Mouse (Mus musculus): ENCODE results near the gene Klf15. TPM values are rescaled to one million over a fixed set of nuclear protein-coding genes. Genes with fewer than 3 reads are reported as not detected.

Gene Klf15
- 26.1 and 28.4 TPM in 2 replicates for polyA plus RNA-seq (2012; rRNA removed)

GRCm38 (mm10) chr6:90462181-90462706 lies at the start of gene Klf15:
Gene Klf15 (plus strand): TSS chr6:90462576.
- TF ChIP-seq POLR2A (IDR thresholded peaks at IDR 0.05; ENCODE audit: borderline replicate concordance, insufficient read depth, low read length) (peak; percentile 44; the same call in 1 of the 2 replicates), CTCF (IDR thresholded peaks at IDR 0.05; ENCODE audit: borderline replicate concordance, insufficient read depth, low read depth, low read length) (no peak)
- 1% methylated on average over 58 of the region's 70 CpGs for WGBS
- DNase-seq = peak; percentile 84 to 89
- H3K27me3 ChIP-seq (ENCODE audit: control insufficient read depth, insufficient read depth, low read length) = no peaks in the 10 kb centered on the region
- H3K4me1 ChIP-seq (ENCODE audit: control insufficient read depth, insufficient read depth, low read length) = no peaks in the 10 kb centered on the region; the same call in 1 of the 2 replicates
- H3K27ac ChIP-seq (ENCODE audit: insufficient read depth, low read length) = peak within 1 kb of the TSS; percentile 63; the same call in 1 of the 2 replicates
- peak within 1 kb of the TSS; percentile 70 for H3K4me3 ChIP-seq (replicated peaks; ENCODE audit: insufficient read depth, low read depth, low read length)

- Histone ChIP-seq H3K27me3 (ENCODE audit: control insufficient read depth, insufficient read depth, low read length) (no peaks in the 10 kb centered on the region), H3K4me3 (replicated peaks; ENCODE audit: insufficient read depth, low read depth, low read length) (no peak overlapping the region), H3K4me1 (ENCODE audit: control insufficient read depth, insufficient read depth, low read length) (no peaks in the 10 kb centered on the region), H3K27ac (ENCODE audit: insufficient read depth, low read length) (no peak overlapping the region)
- DNase-seq = peak; percentile 75 to 76
- WGBS = 11% methylated on average over 14 of the region's 14 CpGs
- peak; percentile 82 for TF ChIP-seq CTCF (IDR thresholded peaks at IDR 0.05; ENCODE audit: borderline replicate concordance, insufficient read depth, low read depth, low read length)
- no peak for TF ChIP-seq POLR2A (IDR thresholded peaks at IDR 0.05; ENCODE audit: borderline replicate concordance, insufficient read depth, low read length)
Measured at GRCm38 (mm10) chr6:90422565-90422964, 39.8 kb upstream of the Klf15 start.

- Histone ChIP-seq H3K4me3 (replicated peaks; ENCODE audit: insufficient read depth, low read depth, low read length) (no peak overlapping the region), H3K27me3 (ENCODE audit: control insufficient read depth, insufficient read depth, low read length) (no peaks in the 10 kb centered on the region), H3K4me1 (ENCODE audit: control insufficient read depth, insufficient read depth, low read length) (no peaks in the 10 kb centered on the region), H3K27ac (ENCODE audit: insufficient read depth, low read length) (no peak overlapping the region)
- 86% methylated on average over 3 of the region's 3 CpGs for WGBS
- TF ChIP-seq POLR2A (IDR thresholded peaks at IDR 0.05; ENCODE audit: borderline replicate concordance, insufficient read depth, low read length) = no peak
- TF ChIP-seq CTCF (IDR thresholded peaks at IDR 0.05; ENCODE audit: borderline replicate concordance, insufficient read depth, low read depth, low read length) = no peak
- DNase-seq = no peak
Measured at GRCm38 (mm10) chr6:90425361-90425760, 37.0 kb upstream of the Klf15 start.

GRCm38 (mm10) chr6:90426003-90426402 lies 36.4 kb upstream of the Klf15 start:
- H3K4me1 ChIP-seq (ENCODE audit: control insufficient read depth, insufficient read depth, low read length) = no peaks in the 10 kb centered on the region
- TF ChIP-seq POLR2A (IDR thresholded peaks at IDR 0.05; ENCODE audit: borderline replicate concordance, insufficient read depth, low read length) (no peak), CTCF (IDR thresholded peaks at IDR 0.05; ENCODE audit: borderline replicate concordance, insufficient read depth, low read depth, low read length) (no peak)
- 93% methylated on average over 4 of the region's 4 CpGs for WGBS
- H3K27me3 ChIP-seq (ENCODE audit: control insufficient read depth, insufficient read depth, low read length) = no peaks in the 10 kb centered on the region
- no peak overlapping the region for H3K4me3 ChIP-seq (replicated peaks; ENCODE audit: insufficient read depth, low read depth, low read length)
- no peak overlapping the region for H3K27ac ChIP-seq (ENCODE audit: insufficient read depth, low read length)
- DNase-seq = no peak

GRCm38 (mm10) chr6:90428380-90428974 lies 33.9 kb upstream of the Klf15 start, which contains the start of gene Cfap100:
Gene Cfap100 (minus strand): TSS chr6:90428797.
- Histone ChIP-seq H3K27ac (ENCODE audit: insufficient read depth, low read length) (no peak within 1 kb of the TSS), H3K4me1 (ENCODE audit: control insufficient read depth, insufficient read depth, low read length) (no peaks in the 10 kb centered on the region), H3K27me3 (ENCODE audit: control insufficient read depth, insufficient read depth, low read length) (no peaks in the 10 kb centered on the region), H3K4me3 (replicated peaks; ENCODE audit: insufficient read depth, low read depth, low read length) (peak within 1 kb of the TSS; percentile 59)
- no peak for TF ChIP-seq POLR2A (IDR thresholded peaks at IDR 0.05; ENCODE audit: borderline replicate concordance, insufficient read depth, low read length)
- TF ChIP-seq CTCF (IDR thresholded peaks at IDR 0.05; ENCODE audit: borderline replicate concordance, insufficient read depth, low read depth, low read length) = peak; percentile 69
- 1% methylated on average over 31 of the region's 31 CpGs for WGBS
- peak; percentile 69 to 75 for DNase-seq

GRCm38 (mm10) chr6:90429911-90430310 lies 32.5 kb upstream of the Klf15 start:
- Histone ChIP-seq H3K4me3 (replicated peaks; ENCODE audit: insufficient read depth, low read depth, low read length) (no peak overlapping the region), H3K4me1 (ENCODE audit: control insufficient read depth, insufficient read depth, low read length) (no peaks in the 10 kb centered on the region), H3K27ac (ENCODE audit: insufficient read depth, low read length) (no peak overlapping the region), H3K27me3 (ENCODE audit: control insufficient read depth, insufficient read depth, low read length) (no peaks in the 10 kb centered on the region)
- DNase-seq = no peak
- TF ChIP-seq CTCF (IDR thresholded peaks at IDR 0.05; ENCODE audit: borderline replicate concordance, insufficient read depth, low read depth, low read length) = no peak
- TF ChIP-seq POLR2A (IDR thresholded peaks at IDR 0.05; ENCODE audit: borderline replicate concordance, insufficient read depth, low read length) = no peak
- 85% methylated on average over 14 of the region's 14 CpGs for WGBS

- Histone ChIP-seq H3K27ac (ENCODE audit: insufficient read depth, low read length) (no peak overlapping the region), H3K4me1 (ENCODE audit: control insufficient read depth, insufficient read depth, low read length) (no peaks in the 10 kb centered on the region), H3K4me3 (replicated peaks; ENCODE audit: insufficient read depth, low read depth, low read length) (no peak overlapping the region), H3K27me3 (ENCODE audit: control insufficient read depth, insufficient read depth, low read length) (no peaks in the 10 kb centered on the region)
- DNase-seq = no peak
- TF ChIP-seq CTCF (IDR thresholded peaks at IDR 0.05; ENCODE audit: borderline replicate concordance, insufficient read depth, low read depth, low read length) (no peak), POLR2A (IDR thresholded peaks at IDR 0.05; ENCODE audit: borderline replicate concordance, insufficient read depth, low read length) (no peak)
- WGBS = 45% methylated on average over 2 of the region's 2 CpGs
Measured at GRCm38 (mm10) chr6:90431487-90431886, 30.9 kb upstream of the Klf15 start.

- no peak overlapping the region for H3K4me3 ChIP-seq (replicated peaks; ENCODE audit: insufficient read depth, low read depth, low read length)
- H3K4me1 ChIP-seq (ENCODE audit: control insufficient read depth, insufficient read depth, low read length) = no peaks in the 10 kb centered on the region
- WGBS = 73% methylated on average over 3 of the region's 3 CpGs
- DNase-seq = no peak
- TF ChIP-seq CTCF (IDR thresholded peaks at IDR 0.05; ENCODE audit: borderline replicate concordance, insufficient read depth, low read depth, low read length) (no peak), POLR2A (IDR thresholded peaks at IDR 0.05; ENCODE audit: borderline replicate concordance, insufficient read depth, low read length) (no peak)
- H3K27me3 ChIP-seq (ENCODE audit: control insufficient read depth, insufficient read depth, low read length) = no peaks in the 10 kb centered on the region
- H3K27ac ChIP-seq (ENCODE audit: insufficient read depth, low read length) = no peak overlapping the region
Measured at GRCm38 (mm10) chr6:90434687-90435086, 27.7 kb upstream of the Klf15 start.

All from cerebellum, adult 2 months (tissue).